Mouse (Mus musculus) adrenal gland, adult 2 months (tissue): ENCODE data around the gene Olfr747. TPM values are rescaled to one million over a fixed set of nuclear protein-coding genes. Genes with fewer than 3 reads are reported as not detected.
"Not testable (repeated sequence)": the region's sequence is repeated elsewhere in the genome, so short reads cannot be mapped to it uniquely, and the experiment has no call there.

Experiments used
- DNase-seq: peaks from one replicate; pipeline ENCODE4 v3.0.0; 2021
- long read RNA-seq: library from polyadenylated mRNA; stranded (forward); transcript quantifications from one replicate; pipeline ENCODE4 v2.0.0, GENCODE M21; 2021
- polyA plus RNA-seq: library from polyadenylated mRNA; depleted of rRNA; stranded (reverse); fragments of >200 nt; gene quantifications from 2 replicates; pipeline ENCODE4 v1.2.3, GENCODE M21; 2012; rRNA removed
- total RNA-seq, 2 experiments: library from RNA; stranded (reverse); gene quantifications; 2 replicates each; pipeline ENCODE4 v1.2.3; 2021

Olfr747 gene
- total RNA-seq = not detected
- not detected in 2 replicates for polyA plus RNA-seq
- long read RNA-seq = 0 reads

DNA sequence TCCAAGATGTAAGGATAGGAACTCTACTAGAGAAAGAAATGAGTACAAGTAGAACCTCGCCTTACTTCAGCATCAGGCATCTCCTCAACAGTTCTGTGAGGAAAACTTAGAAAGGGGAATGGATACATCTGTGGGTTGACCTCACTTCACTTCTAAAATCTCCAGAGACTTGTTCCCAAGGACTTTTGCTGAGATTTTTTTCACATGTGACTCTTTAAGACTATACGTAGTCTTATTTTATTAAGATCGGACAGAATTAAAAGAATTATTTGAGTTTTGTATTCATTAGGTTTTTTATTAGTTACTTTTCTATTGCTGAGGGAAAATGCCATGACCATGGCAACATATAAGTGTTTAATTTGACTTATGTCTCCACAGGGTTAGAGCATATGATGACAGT, at the start of gene Olfr747:
TSS of gene Olfr747 (minus strand) at position 101 of the 400 bp plus-strand sequence.
- no peak for DNase-seq

DNA sequence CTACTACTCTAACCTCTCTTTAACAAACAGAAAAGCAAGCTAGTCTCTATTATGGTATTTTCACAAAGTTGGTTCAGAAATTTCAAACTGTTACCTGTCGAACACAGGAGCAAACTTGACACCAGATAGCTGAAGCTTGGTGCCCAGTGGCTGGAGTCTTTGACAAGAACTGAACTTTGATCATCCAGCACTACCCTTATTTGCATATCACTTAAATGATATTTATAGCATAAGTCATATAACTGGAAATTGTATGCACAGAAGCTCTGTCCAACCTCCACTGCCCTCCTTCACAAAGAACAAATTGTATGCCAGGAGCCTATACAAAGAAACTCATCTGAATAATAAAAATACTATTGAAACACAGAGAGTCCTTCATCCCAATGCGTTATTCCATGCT, 48.6 kb upstream of the Olfr747 start:
- no peak for DNase-seq

GRCm38 (mm10) chr14:50740334-50740733, 47.3 kb upstream of the Olfr747 start:
- DNase-seq = no peak

DNA sequence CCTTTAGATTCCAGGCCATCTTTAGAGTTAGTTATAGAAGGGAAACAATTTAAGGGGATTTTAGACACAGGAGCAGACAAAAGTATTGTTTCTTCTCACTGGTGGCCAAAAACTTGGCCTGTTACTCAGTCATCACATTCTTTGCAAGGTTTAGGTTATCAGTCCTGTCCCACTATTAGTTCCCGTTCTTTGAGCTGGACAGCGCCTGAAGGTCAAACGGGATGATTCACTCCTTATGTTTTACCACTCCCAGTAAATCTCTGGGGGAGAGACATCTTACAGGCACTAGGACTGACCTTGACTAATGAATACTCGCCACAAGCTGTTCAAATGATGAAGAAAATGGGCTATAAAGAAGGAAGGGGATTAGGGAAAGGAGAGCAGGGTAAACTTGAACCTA, 29.4 kb upstream of the Olfr747 start:
- peak; percentile 54 for DNase-seq

DNA sequence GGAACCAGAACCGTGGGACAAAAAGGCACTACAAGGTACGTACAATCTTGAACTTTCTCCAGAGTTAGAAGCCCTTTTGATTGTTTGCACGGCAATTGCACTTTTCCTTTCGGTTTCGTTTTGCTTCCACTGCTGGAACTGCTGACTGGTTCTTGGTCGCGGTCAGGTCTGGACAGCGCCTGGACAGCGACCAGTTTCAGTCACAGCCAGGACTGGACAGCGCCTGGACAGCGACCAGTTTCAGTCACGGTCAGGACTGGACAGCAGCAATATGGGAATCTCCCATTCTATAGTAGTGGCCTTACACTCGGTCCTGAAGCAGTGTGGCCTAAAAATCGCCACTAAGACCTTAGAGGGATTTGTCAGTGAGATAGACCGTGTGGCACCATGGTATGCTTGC, 26.9 kb upstream of the Olfr747 start:
- DNase-seq = not testable (repeated sequence)

GRCm38 (mm10) chr14:50707073-50707472, 14.1 kb upstream of the Olfr747 start, which contains the start of gene Olfr748:
Gene Olfr748, plus strand, starts transcription at chr14:50707373.
- DNase-seq = no peak

DNA sequence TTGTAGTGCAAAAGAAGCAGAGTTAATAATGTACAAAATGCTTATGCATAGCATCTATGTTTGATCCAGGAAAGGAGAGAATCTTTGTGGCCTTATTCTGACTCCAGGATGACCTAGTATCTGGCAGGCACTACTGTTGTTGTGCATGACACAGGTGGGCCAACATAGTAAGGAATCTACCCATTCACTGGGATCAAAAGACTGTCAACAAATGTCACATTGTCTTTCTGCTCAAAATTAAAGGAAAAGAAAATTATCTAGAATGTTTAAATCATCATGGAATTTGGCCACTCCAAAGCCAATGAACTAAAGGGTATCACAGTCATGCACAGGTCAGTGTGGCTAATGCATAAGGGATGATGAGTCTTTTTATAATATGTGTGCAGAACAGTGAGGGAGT, 46.2 kb downstream of the Olfr747 start, which contains the start of gene Olfr746:
TSS of gene Olfr746 (plus strand) at position 301 of the 400 bp plus-strand sequence.
- DNase-seq = no peak

GRCm38 (mm10) chr14:50639088-50639487, 53.9 kb downstream of the Olfr747 start, which contains the start of gene Olfr745:
Gene Olfr745, plus strand, starts transcription at chr14:50639388.
- DNase-seq = no peak

Other genes with a start within 250 kb of the Olfr747 start
- gene Olfr740, start 247.7 kb downstream of the Olfr747 start, total RNA-seq = not detected
- not detected in 2 replicates for gene Olfr740, start 247.7 kb downstream of the Olfr747 start, polyA plus RNA-seq
- not detected for gene Olfr741, start 220.5 kb downstream of the Olfr747 start, total RNA-seq
- not detected in 2 replicates for gene Olfr741, start 220.5 kb downstream of the Olfr747 start, polyA plus RNA-seq
- not detected for gene Olfr742, start 189.6 kb downstream of the Olfr747 start, total RNA-seq
- gene Olfr742, start 189.6 kb downstream of the Olfr747 start, polyA plus RNA-seq = not detected in 2 replicates
- gene Olfr743, start 171.4 kb downstream of the Olfr747 start, total RNA-seq = not detected
- not detected in 2 replicates for gene Olfr743, start 171.4 kb downstream of the Olfr747 start, polyA plus RNA-seq
- gene Olfr744, start 78.3 kb downstream of the Olfr747 start, total RNA-seq = not detected
- gene Olfr744, start 78.3 kb downstream of the Olfr747 start, polyA plus RNA-seq = not detected in 2 replicates
- not detected for gene Olfr745, start 53.8 kb downstream of the Olfr747 start, total RNA-seq
- gene Olfr745, start 53.8 kb downstream of the Olfr747 start, polyA plus RNA-seq = not detected in 2 replicates
- not detected for gene Olfr746, start 46.1 kb downstream of the Olfr747 start, total RNA-seq
- not detected in 2 replicates for gene Olfr746, start 46.1 kb downstream of the Olfr747 start, polyA plus RNA-seq
- not detected for gene Olfr748, start 14.2 kb upstream of the Olfr747 start, total RNA-seq
- not detected in 2 replicates for gene Olfr748, start 14.2 kb upstream of the Olfr747 start, polyA plus RNA-seq
- gene Olfr749, start 51.9 kb upstream of the Olfr747 start, total RNA-seq = not detected
- gene Olfr749, start 51.9 kb upstream of the Olfr747 start, polyA plus RNA-seq = not detected in 2 replicates
- 10 to 100 TPM; 29.6 to 45.5 TPM for gene Ttc5, start 92.3 kb upstream of the Olfr747 start, total RNA-seq
- gene Ttc5, start 92.3 kb upstream of the Olfr747 start, polyA plus RNA-seq = 14.1 and 15.5 TPM in 2 replicates
- not detected for gene Ccnb1ip1, start 114.5 kb upstream of the Olfr747 start, total RNA-seq
- not detected in 2 replicates for gene Ccnb1ip1, start 114.5 kb upstream of the Olfr747 start, polyA plus RNA-seq
- 10 to 100 TPM; 22.3 to 26.0 TPM for gene Parp2, start 114.6 kb upstream of the Olfr747 start, total RNA-seq
- gene Parp2, start 114.6 kb upstream of the Olfr747 start, polyA plus RNA-seq = 3.5 and 4.0 TPM in 2 replicates
- 10 to 100 TPM; 15.5 to 17.5 TPM for gene Tep1, start 177.4 kb upstream of the Olfr747 start, total RNA-seq
- gene Tep1, start 177.4 kb upstream of the Olfr747 start, polyA plus RNA-seq = 16.0 and 18.9 TPM in 2 replicates
- gene Klhl33, start 204.3 kb upstream of the Olfr747 start, total RNA-seq = 1 to 10 TPM in 1 of 2 experiments, under 1 TPM in 1; 0.46 to 1.0 TPM
- 0.45 and 1.0 TPM in 2 replicates for gene Klhl33, start 204.3 kb upstream of the Olfr747 start, polyA plus RNA-seq
- gene Osgep, start 231.7 kb upstream of the Olfr747 start, total RNA-seq = 10 to 100 TPM; 37.7 to 45.0 TPM
- gene Osgep, start 231.7 kb upstream of the Olfr747 start, polyA plus RNA-seq = 149 and 171 TPM in 2 replicates
- gene Apex1, start 231.8 kb upstream of the Olfr747 start, total RNA-seq = 10 to 100 TPM; 54.7 to 80.9 TPM
- 20.9 and 27.1 TPM in 2 replicates for gene Apex1, start 231.8 kb upstream of the Olfr747 start, polyA plus RNA-seq
- gene Pip4p1, start 237.7 kb upstream of the Olfr747 start, total RNA-seq = 10 to 100 TPM; 56.7 to 69.6 TPM
- gene Pip4p1, start 237.7 kb upstream of the Olfr747 start, polyA plus RNA-seq = 120 and 125 TPM in 2 replicates
- 10 to 100 TPM; 31.2 to 46.1 TPM for gene Pnp, start 237.9 kb upstream of the Olfr747 start, total RNA-seq
- gene Pnp, start 237.9 kb upstream of the Olfr747 start, polyA plus RNA-seq = 10.1 and 12.3 TPM in 2 replicates